In genomic region chr11:77743966-77744365, GRCm38 (mm10) we compare ENCODE assay signal across 9 mouse cellular contexts. TPM values are rescaled to one million over a fixed set of nuclear protein-coding genes. Genes with fewer than 3 reads are reported as not detected.
DNase-seq lines count a peak whose midpoint lies in the region; ATAC-seq and TF ChIP-seq lines count a peak whose summit lies in the region.
"Had no signal": no experiment of that assay in that cellular context is flagged by ENCODE, and none has a peak within 500 bp of the region (broad histone marks: within the 10 kb centered on the region; RNA-seq: fewer than 3 reads in every experiment).

No protein-coding gene starts in this region.

- H3K27ac ChIP-seq in spleen, adult 2 months (ENCODE audit: insufficient read depth, low read length), result no peak overlapping the region
- H3K27ac ChIP-seq in midbrain, embryonic 11.5 days (ENCODE audit: low read depth, low read length), result no peak overlapping the region
- H3K27ac ChIP-seq in intestine, embryonic 15.5 days, result no peak overlapping the region

- H3K9me3 ChIP-seq in midbrain, embryonic 11.5 days (ENCODE audit: control insufficient read depth, low read length), result no peaks in the 10 kb centered on the region
- H3K9me3 ChIP-seq in intestine, embryonic 15.5 days, result no peaks in the 10 kb centered on the region

- no peak overlapping the region for H3K4me2 ChIP-seq in midbrain, embryonic 11.5 days
- H3K4me2 ChIP-seq in intestine, embryonic 15.5 days (replicated peaks), result no peak overlapping the region

- ATAC-seq in cerebellum, adult (ENCODE audit: insufficient number of reproducible peaks, low FRiP score, low TSS enrichment), result no peak
- ATAC-seq in granulocyte monocyte progenitor cell, adult 5-6 weeks (replicated peaks; ENCODE audit: poor library complexity, severe bottlenecking), result 0 out of 2 replicates have a peak, but pooled peaks have one; percentile 44
- no peak for ATAC-seq in midbrain, embryonic 11.5 days (ENCODE audit: low FRiP score)
- no peak for ATAC-seq in intestine, embryonic 15.5 days

- peak; percentile 39 for DNase-seq in cerebellum, adult 11-12 months
- DNase-seq in spleen, adult 2 months (ENCODE audit: low read depth in 1 of 2, low spot score in 2 of 2), result peak in 1 of 2 experiments; percentile 10
- no peak for DNase-seq in spleen, postnatal 14 days (ENCODE audit: low spot score in 2 of 2)
- DNase-seq in lung, postnatal 4 days, result peak; percentile 53 to 62
- DNase-seq in midbrain, embryonic 11.5 days (ENCODE audit: low spot score, missing footprints), result no peak

- TF ChIP-seq CTCF in spleen, adult 2 months (IDR thresholded peaks at IDR 0.05; ENCODE audit: extremely low read depth, insufficient read depth, insufficient read length, insufficient replicate concordance), result peak; percentile 21; the same call in 1 of the 2 replicates

- H3K4me1 ChIP-seq in spleen, adult 2 months (ENCODE audit: control insufficient read depth, insufficient read depth, insufficient read length), result no peaks in the 10 kb centered on the region
- H3K4me1 ChIP-seq in midbrain, embryonic 11.5 days (ENCODE audit: control insufficient read depth, insufficient read depth, low read length), result no peaks in the 10 kb centered on the region
- no peaks in the 10 kb centered on the region for H3K4me1 ChIP-seq in intestine, embryonic 15.5 days (replicated peaks)

- 23% methylated on average over 6 of the region's 6 CpGs for WGBS in spleen, adult 2 months
- WGBS in midbrain, embryonic 11.5 days, result 38% methylated on average over 6 of the region's 6 CpGs
- WGBS in intestine, embryonic 15.5 days, result 30% methylated on average over 6 of the region's 6 CpGs

- H3K4me3 ChIP-seq in spleen, adult 2 months (ENCODE audit: extremely low read depth, insufficient read depth, insufficient read length), result no peak overlapping the region
- no peak overlapping the region for H3K4me3 ChIP-seq in midbrain, embryonic 11.5 days (ENCODE audit: low read depth, low read length)
- no peak overlapping the region for H3K4me3 ChIP-seq in intestine, embryonic 15.5 days (replicated peaks)

- H3K9ac ChIP-seq in midbrain, embryonic 11.5 days (ENCODE audit: low read length), result no peak overlapping the region
- H3K9ac ChIP-seq in intestine, embryonic 15.5 days, result no peak overlapping the region

- H3K36me3 ChIP-seq in spleen, adult 2 months (ENCODE audit: control insufficient read depth, insufficient read depth, low read length), result no peaks in the 10 kb centered on the region
- no peaks in the 10 kb centered on the region for H3K36me3 ChIP-seq in midbrain, embryonic 11.5 days (ENCODE audit: control insufficient read depth, insufficient read depth, low read length)
- H3K36me3 ChIP-seq in intestine, embryonic 15.5 days, result no peaks in the 10 kb centered on the region

- no peaks in the 10 kb centered on the region for H3K27me3 ChIP-seq in spleen, adult 2 months (ENCODE audit: control insufficient read depth, insufficient read depth, low read length)
- no peaks in the 10 kb centered on the region for H3K27me3 ChIP-seq in midbrain, embryonic 11.5 days (ENCODE audit: control insufficient read depth, insufficient read depth, low read length)
- no peaks in the 10 kb centered on the region for H3K27me3 ChIP-seq in intestine, embryonic 15.5 days (replicated peaks)

- no peak for TF ChIP-seq POLR2A in spleen, adult 2 months (IDR thresholded peaks at IDR 0.05; ENCODE audit: low read depth, low read length)

RNA-seq across cellular contexts. Expression of gene Cryba1, which starts 18.9 kb away (rescaled TPM):
- polyA plus RNA-seq in spleen, adult 2 months (2012; rRNA removed), result not detected in 2 replicates
- not detected in 2 replicates for total RNA-seq in granulocyte monocyte progenitor cell, adult 5-6 weeks (2014; fragmentation: Nextera tagmentation)
- not detected in 2 replicates for total RNA-seq in granulocyte monocyte progenitor cell, adult 5-6 weeks (2017)
- 2.3 and 2.7 TPM in 2 replicates for polyA plus RNA-seq in midbrain, embryonic 11.5 days (2014; fragmentation: Nextera tagmentation; extraction: Ambion mirVana)
- 0.18 TPM in 1 of 2 replicates, not detected in the other for polyA plus RNA-seq in intestine, embryonic 15.5 days (2015; fragmentation: Nextera tagmentation; extraction: Ambion mirVana)
- total RNA-seq: ES-E14 had no signal

RNA-seq across cellular contexts. Expression of gene Myo18a, which starts 19.1 kb away (rescaled TPM):
- polyA plus RNA-seq in spleen, adult 2 months (2012; rRNA removed), result 52.3 and 54.5 TPM in 2 replicates
- 31.9 and 49.3 TPM in 2 replicates for total RNA-seq in granulocyte monocyte progenitor cell, adult 5-6 weeks (2014; fragmentation: Nextera tagmentation)
- total RNA-seq in granulocyte monocyte progenitor cell, adult 5-6 weeks (2017), result 62.6 and 66.5 TPM in 2 replicates
- polyA plus RNA-seq in midbrain, embryonic 11.5 days (2014; fragmentation: Nextera tagmentation; extraction: Ambion mirVana), result 22.6 and 23.8 TPM in 2 replicates
- polyA plus RNA-seq in intestine, embryonic 15.5 days (2015; fragmentation: Nextera tagmentation; extraction: Ambion mirVana), result 27.7 and 32.1 TPM in 2 replicates

RNA-seq across cellular contexts. Expression of gene Gm10277, which starts 43.6 kb away (rescaled TPM):
- polyA plus RNA-seq in spleen, adult 2 months (2012; rRNA removed), result not detected in 2 replicates
- not detected in 2 replicates for total RNA-seq in granulocyte monocyte progenitor cell, adult 5-6 weeks (2014; fragmentation: Nextera tagmentation)
- 1.0 TPM in 1 of 2 replicates, not detected in the other for total RNA-seq in granulocyte monocyte progenitor cell, adult 5-6 weeks (2017)
- polyA plus RNA-seq in midbrain, embryonic 11.5 days (2014; fragmentation: Nextera tagmentation; extraction: Ambion mirVana), result 0.65 and 0.79 TPM in 2 replicates
- polyA plus RNA-seq in intestine, embryonic 15.5 days (2015; fragmentation: Nextera tagmentation; extraction: Ambion mirVana), result 0.93 and 1.5 TPM in 2 replicates

RNA-seq across cellular contexts. Expression of gene Nufip2, which starts 58.0 kb away (rescaled TPM):
- 12.8 and 13.5 TPM in 2 replicates for polyA plus RNA-seq in spleen, adult 2 months (2012; rRNA removed)
- 60.5 and 62.3 TPM in 2 replicates for total RNA-seq in granulocyte monocyte progenitor cell, adult 5-6 weeks (2014; fragmentation: Nextera tagmentation)
- 89.1 and 93.7 TPM in 2 replicates for total RNA-seq in granulocyte monocyte progenitor cell, adult 5-6 weeks (2017)
- polyA plus RNA-seq in midbrain, embryonic 11.5 days (2014; fragmentation: Nextera tagmentation; extraction: Ambion mirVana), result 4.8 TPM in 2 replicates
- 4.6 and 4.8 TPM in 2 replicates for polyA plus RNA-seq in intestine, embryonic 15.5 days (2015; fragmentation: Nextera tagmentation; extraction: Ambion mirVana)

Comparison
In these comparisons a context has a peak if more than half of its experiments do, and no peak if none do; other contexts are left out.
1. DNase-seq: peak in cerebellum, adult 11-12 months (single experiment) and lung, postnatal 4 days (2 of 2); none in spleen, postnatal 14 days (0 of 2) and midbrain, embryonic 11.5 days (single experiment).